Mouse (Mus musculus) CD4-positive helper T cell, adult 2 months (primary cell): ENCODE measurements around the gene Ubl7.

Experiments used
- DNase-seq: peaks from one replicate; pipeline ENCODE4 v3.0.0-alpha.2; 2012; ENCODE audit warnings: low read depth, missing footprints, low spot score

Ubl7 gene

GRCm38 (mm10) chr9:57912571-57912970 lies 1.8 kb downstream of the Ubl7 start:
- no peak for DNase-seq

GRCm38 (mm10) chr9:57921491-57922060 lies 10.8 kb downstream of the Ubl7 start:
- no peak for DNase-seq

- no peak for DNase-seq
Measured at GRCm38 (mm10) chr9:57922381-57922780, 11.6 kb downstream of the Ubl7 start.

- no peak for DNase-seq
Measured at GRCm38 (mm10) chr9:57923046-57923445, 12.3 kb downstream of the Ubl7 start.

- DNase-seq = no peak
Measured at GRCm38 (mm10) chr9:57931166-57931767, 20.5 kb downstream of the Ubl7 start.

GRCm38 (mm10) chr9:57932253-57932652 lies 21.5 kb downstream of the Ubl7 start:
- DNase-seq = no peak

GRCm38 (mm10) chr9:57932831-57933602 lies 22.2 kb downstream of the Ubl7 start:
- no peak for DNase-seq

- peak; percentile 81 for DNase-seq
Measured at GRCm38 (mm10) chr9:57935683-57936437, 25.1 kb downstream of the Ubl7 start.

GRCm38 (mm10) chr9:57937171-57937570 lies 26.4 kb downstream of the Ubl7 start:
- DNase-seq = no peak

- DNase-seq = no peak
Measured at GRCm38 (mm10) chr9:57937651-57938050, 26.9 kb downstream of the Ubl7 start.

GRCm38 (mm10) chr9:57938225-57939055 lies 27.7 kb downstream of the Ubl7 start:
- no peak for DNase-seq

GRCm38 (mm10) chr9:57939431-57940348 lies 28.9 kb downstream of the Ubl7 start, which contains the start of gene Sema7a:
Sema7a (plus strand) TSS chr9:57940112.
- DNase-seq = peak; percentile 81

GRCm38 (mm10) chr9:57940349-57940794 lies 29.6 kb downstream of the Ubl7 start:
- no peak for DNase-seq

GRCm38 (mm10) chr9:57940861-57941638 lies 30.3 kb downstream of the Ubl7 start:
- DNase-seq = peak; percentile 28

GRCm38 (mm10) chr9:57942039-57942438 lies 31.3 kb downstream of the Ubl7 start:
- DNase-seq = no peak

GRCm38 (mm10) chr9:57943067-57943466 lies 32.3 kb downstream of the Ubl7 start:
- DNase-seq = peak; percentile 26

- DNase-seq = peak; percentile 62
Measured at GRCm38 (mm10) chr9:57944572-57944971, 33.8 kb downstream of the Ubl7 start.

GRCm38 (mm10) chr9:57945771-57946616 lies 35.2 kb downstream of the Ubl7 start:
- no peak for DNase-seq
